Mouse (Mus musculus) liver, adult 2 months (tissue): ENCODE data around the gene Ccdc113. TPM values are rescaled to one million over a fixed set of nuclear protein-coding genes. Genes with fewer than 3 reads are reported as not detected.

Source experiments
- DNase-seq: peaks from one replicate; pipeline ENCODE4 v3.0.0-alpha.2; 2011; ENCODE audit warnings: low read depth, low spot score; ENCODE audit errors: extremely low read depth
- H3K27ac ChIP-seq: fragments of 200-500 bp; replicated peaks from 2 replicates; pipeline ENCODE4 v1.5.1; 2012; ENCODE audit warnings: low read depth, mild to moderate bottlenecking, control low read depth, inconsistent platforms, low read length; ENCODE audit not compliant: insufficient read depth
- H3K27me3 ChIP-seq: fragments of 200-500 bp; 2 replicates; pipeline ENCODE4 v1.6.1; 2012; ENCODE audit warnings: mild to moderate bottlenecking, moderate library complexity, low read length, inconsistent platforms; ENCODE audit not compliant: control insufficient read depth, insufficient read depth
- H3K36me3 ChIP-seq: fragments of 200-500 bp; 2 replicates; pipeline ENCODE4 v1.6.1; 2012; ENCODE audit warnings: low read length, inconsistent platforms; ENCODE audit not compliant: control insufficient read depth, insufficient read depth
- H3K4me1 ChIP-seq: fragments of 200-500 bp; 2 replicates; pipeline ENCODE4 v1.6.1; 2011; ENCODE audit warnings: low read length; ENCODE audit not compliant: control insufficient read depth, insufficient read depth
- H3K4me3 ChIP-seq: fragments of 200-500 bp; 2 replicates; pipeline ENCODE4 v1.5.1; 2011; ENCODE audit warnings: low read depth, mild to moderate bottlenecking, control low read depth, low read length, moderate library complexity; ENCODE audit not compliant: insufficient read depth
- H3K79me2 ChIP-seq: fragments of 200-500 bp; 2 replicates; pipeline ENCODE4 v1.6.1; 2012; ENCODE audit warnings: inconsistent platforms, mild to moderate bottlenecking, low read length, moderate library complexity; ENCODE audit not compliant: control insufficient read depth, insufficient read depth
- H3K9ac ChIP-seq: fragments of 200-500 bp; 2 replicates; pipeline ENCODE4 v1.6.1; 2012; ENCODE audit warnings: low read depth, mild to moderate bottlenecking, control low read depth, inconsistent platforms, low read length
- CTCF ChIP-seq: fragments of 200-500 bp; IDR thresholded peaks from 2 replicates; pipeline ENCODE4 v1.5.1; 2011; ENCODE audit warnings: low read depth, low read length, control low read depth
- POLR2A ChIP-seq: fragments of 200-500 bp; IDR thresholded peaks from 2 replicates; pipeline ENCODE4 v1.6.1; 2011; ENCODE audit warnings: low read length, control low read depth; ENCODE audit not compliant: insufficient read depth; ENCODE audit errors: extremely low read depth
- WGBS: fragments of 180-500 bp; shearing (Covaris S2); methylation state at CpG from one replicate; pipeline ENCODE4 v1.1.7; 2018; 5-methylcytosine and 5-hydroxymethylcytosine counted together
- polyA plus RNA-seq: library from polyadenylated mRNA; depleted of rRNA; stranded (reverse); fragments of >200 nt; gene quantifications from 2 replicates; pipeline ENCODE4 v1.2.3, GENCODE M21; 2012
- total RNA-seq: library from RNA; depleted of rRNA; stranded (reverse); fragments of >200 nt; gene quantifications from 2 replicates; pipeline ENCODE4 v1.2.3, GENCODE M21; 2014

The Ccdc113 gene
- total and polyA plus RNA-seq, 2 experiments = not detected

GRCm38 (mm10) chr8:95543065-95543464, 9.2 kb downstream of the Ccdc113 start:
- Histone ChIP-seq H3K36me3 (no peaks in the 10 kb centered on the region), H3K27ac (no peak overlapping the region), H3K9ac (no peak overlapping the region), H3K4me1 (no peaks in the 10 kb centered on the region), H3K27me3 (no peaks in the 10 kb centered on the region), H3K4me3 (no peak overlapping the region), H3K79me2 (no peaks in the 10 kb centered on the region)
- no peak for DNase-seq
- 95% methylated on average over 3 of the region's 3 CpGs for WGBS
- TF ChIP-seq CTCF (no peak), POLR2A (no peak)

GRCm38 (mm10) chr8:95545815-95546214, 11.9 kb downstream of the Ccdc113 start:
- Histone ChIP-seq H3K79me2 (no peaks in the 10 kb centered on the region), H3K36me3 (no peaks in the 10 kb centered on the region), H3K9ac (no peak overlapping the region), H3K27ac (no peak overlapping the region), H3K4me3 (no peak overlapping the region), H3K27me3 (no peaks in the 10 kb centered on the region), H3K4me1 (no peaks in the 10 kb centered on the region)
- 79% methylated on average over 17 of the region's 17 CpGs for WGBS
- no peak for DNase-seq
- no peak for TF ChIP-seq POLR2A

- WGBS = 83% methylated on average over 4 of the region's 4 CpGs
- Histone ChIP-seq H3K36me3 (no peaks in the 10 kb centered on the region), H3K4me1 (no peaks in the 10 kb centered on the region), H3K9ac (no peak overlapping the region), H3K4me3 (no peak overlapping the region), H3K27ac (no peak overlapping the region), H3K79me2 (no peaks in the 10 kb centered on the region), H3K27me3 (no peaks in the 10 kb centered on the region)
- no peak for TF ChIP-seq POLR2A
- no peak for TF ChIP-seq CTCF
- DNase-seq = no peak
Observed at GRCm38 (mm10) chr8:95546986-95547385, 13.1 kb downstream of the Ccdc113 start.

- no peak for DNase-seq
- Histone ChIP-seq H3K4me1 (no peaks in the 10 kb centered on the region), H3K27ac (no peak overlapping the region), H3K36me3 (no peaks in the 10 kb centered on the region), H3K79me2 (no peaks in the 10 kb centered on the region), H3K27me3 (no peaks in the 10 kb centered on the region), H3K9ac (no peak overlapping the region), H3K4me3 (no peak overlapping the region)
- TF ChIP-seq POLR2A = no peak
- no peak for TF ChIP-seq CTCF
- WGBS = 79% methylated on average over 8 of the region's 8 CpGs
Observed at GRCm38 (mm10) chr8:95547931-95548330, 14.0 kb downstream of the Ccdc113 start.

GRCm38 (mm10) chr8:95549871-95550829, 16.3 kb downstream of the Ccdc113 start:
- DNase-seq = no peak

GRCm38 (mm10) chr8:95551577-95551976, 17.7 kb downstream of the Ccdc113 start:
- no peak for DNase-seq
- 41% methylated on average over 4 of the region's 4 CpGs for WGBS
- TF ChIP-seq CTCF = no peak
- TF ChIP-seq POLR2A = no peak
- Histone ChIP-seq H3K9ac (no peak overlapping the region), H3K27me3 (no peaks in the 10 kb centered on the region), H3K79me2 (no peaks in the 10 kb centered on the region), H3K27ac (no peak overlapping the region), H3K36me3 (no peaks in the 10 kb centered on the region), H3K4me1 (no peaks in the 10 kb centered on the region), H3K4me3 (no peak overlapping the region)

More at GRCm38 (mm10) chr8:95549871-95550829, 16.3 kb downstream of the Ccdc113 start:
- H3K4me1 ChIP-seq = no peaks in the 10 kb centered on the region
- WGBS = 82% methylated on average over 16 of the region's 16 CpGs
- no peak overlapping the region for H3K27ac ChIP-seq
- no peak for TF ChIP-seq CTCF
- TF ChIP-seq POLR2A = no peak
- no peak overlapping the region for H3K9ac ChIP-seq
- no peaks in the 10 kb centered on the region for H3K27me3 ChIP-seq
- no peaks in the 10 kb centered on the region for H3K79me2 ChIP-seq
- H3K4me3 ChIP-seq = no peak overlapping the region
- H3K36me3 ChIP-seq = no peaks in the 10 kb centered on the region
